Mouse (Mus musculus) left cerebral cortex, postnatal 36 days (tissue): Measurements from ENCODE around the gene Btbd2. TPM values are rescaled to one million over a fixed set of nuclear protein-coding genes. Genes with fewer than 3 reads are reported as not detected.

Experiments
- DNase-seq, 2 experiments: peaks; one replicate each; pipeline ENCODE4 v3.0.0; 2021 to 2022; ENCODE audit warnings: low spot score in 2 of 2, mixed read lengths in 1 of 2
- intact Hi-C: fragments of 180-260 bp; cut with DNase I; formaldehyde crosslinking; loops from one replicate; pipeline ENCODE4 v1.15.1; 2025
- total RNA-seq, 2 experiments: library from RNA; stranded (reverse); gene quantifications; 2 replicates each; pipeline ENCODE4 v1.2.3; 2021

Gene Btbd2
- total RNA-seq, 2 experiments from 2014 or later, result 93.4 to 100 TPM

- no peak for DNase-seq
- intact Hi-C loops, result no loop called here
Observed at GRCm38 (mm10) chr10:80674161-80674711, 17.4 kb upstream of the Btbd2 start.

GRCm38 (mm10) chr10:80673690-80674089 is 16.8 kb upstream of the Btbd2 start:
- intact Hi-C loops, result no loop called here
- DNase-seq, result no peak

- no peak for DNase-seq
Observed at GRCm38 (mm10) chr10:80671936-80672690, 15.2 kb upstream of the Btbd2 start.

GRCm38 (mm10) chr10:80671251-80671650 is 14.4 kb upstream of the Btbd2 start:
- DNase-seq, result no peak
- intact Hi-C loops, result no loop called here

More at GRCm38 (mm10) chr10:80671936-80672690, 15.2 kb upstream of the Btbd2 start:
- intact Hi-C loops, result no loop called here

GRCm38 (mm10) chr10:80670531-80670930 is 13.7 kb upstream of the Btbd2 start:
- intact Hi-C loops, result no loop called here

GRCm38 (mm10) chr10:80669737-80670485 is 13.0 kb upstream of the Btbd2 start:
- intact Hi-C loops, result no loop called here

More at GRCm38 (mm10) chr10:80670531-80670930, 13.7 kb upstream of the Btbd2 start:
- no peak for DNase-seq

GRCm38 (mm10) chr10:80669018-80669417 is 12.1 kb upstream of the Btbd2 start:
- DNase-seq, result no peak
- intact Hi-C loops, result no loop called here

More at GRCm38 (mm10) chr10:80669737-80670485, 13.0 kb upstream of the Btbd2 start:
- DNase-seq, result no peak

GRCm38 (mm10) chr10:80668614-80669013 is 11.7 kb upstream of the Btbd2 start:
- intact Hi-C loops, result no loop called here
- no peak for DNase-seq

GRCm38 (mm10) chr10:80666837-80667412 is 10.1 kb upstream of the Btbd2 start:
- intact Hi-C loops, result no loop called here
- DNase-seq, result no peak

GRCm38 (mm10) chr10:80665981-80666733 is 9.3 kb upstream of the Btbd2 start:
- intact Hi-C loops, result no loop called here
- no peak for DNase-seq

GRCm38 (mm10) chr10:80665459-80665858 is 8.6 kb upstream of the Btbd2 start:
- intact Hi-C loops, result no loop called here
- no peak for DNase-seq

GRCm38 (mm10) chr10:80665016-80665380 is 8.1 kb upstream of the Btbd2 start:
- intact Hi-C loops, result no loop called here
- DNase-seq, result no peak

- intact Hi-C loops, result no loop called here
- peak; percentile 46 to 54 for DNase-seq
Observed at GRCm38 (mm10) chr10:80664197-80665015, 7.5 kb upstream of the Btbd2 start.

GRCm38 (mm10) chr10:80663485-80664196 is 6.8 kb upstream of the Btbd2 start:
- intact Hi-C loops, result no loop called here

GRCm38 (mm10) chr10:80661149-80661548 is 4.3 kb upstream of the Btbd2 start:
- DNase-seq, result no peak
- intact Hi-C loops, result no loop called here

More at GRCm38 (mm10) chr10:80663485-80664196, 6.8 kb upstream of the Btbd2 start:
- DNase-seq, result no peak

- intact Hi-C loops, result loop anchor here (5.0 kb wide), 1 partner anchor 43 kb away; the partner anchor contains the start of genes Izumo4 and Mob3a
- peak in 1 of 2 experiments; percentile 63 for DNase-seq
Observed at GRCm38 (mm10) chr10:80659213-80659612, 2.3 kb upstream of the Btbd2 start.

- no peak for DNase-seq
- intact Hi-C loops, result loop anchor here (5.0 kb wide), 1 partner anchor 43 kb away; the partner anchor contains the start of genes Izumo4 and Mob3a
Observed at GRCm38 (mm10) chr10:80658841-80659202, 2.0 kb upstream of the Btbd2 start.
